Mouse (Mus musculus) cerebellum, postnatal 36 days (tissue): ENCODE data around the gene Capn11.

Source experiments
- DNase-seq, 2 experiments: peaks; one replicate each; pipeline ENCODE4 v3.0.0; 2021 to 2022; ENCODE audit warnings: mixed read lengths in 2 of 2

The Capn11 gene

GRCm38 (mm10) chr17:45580958-45581477, 78.1 kb downstream of the Capn11 start:
- DNase-seq: no peak
